Mouse (Mus musculus): Measurements from ENCODE around the gene Morn1.

Gene Morn1

DNA sequence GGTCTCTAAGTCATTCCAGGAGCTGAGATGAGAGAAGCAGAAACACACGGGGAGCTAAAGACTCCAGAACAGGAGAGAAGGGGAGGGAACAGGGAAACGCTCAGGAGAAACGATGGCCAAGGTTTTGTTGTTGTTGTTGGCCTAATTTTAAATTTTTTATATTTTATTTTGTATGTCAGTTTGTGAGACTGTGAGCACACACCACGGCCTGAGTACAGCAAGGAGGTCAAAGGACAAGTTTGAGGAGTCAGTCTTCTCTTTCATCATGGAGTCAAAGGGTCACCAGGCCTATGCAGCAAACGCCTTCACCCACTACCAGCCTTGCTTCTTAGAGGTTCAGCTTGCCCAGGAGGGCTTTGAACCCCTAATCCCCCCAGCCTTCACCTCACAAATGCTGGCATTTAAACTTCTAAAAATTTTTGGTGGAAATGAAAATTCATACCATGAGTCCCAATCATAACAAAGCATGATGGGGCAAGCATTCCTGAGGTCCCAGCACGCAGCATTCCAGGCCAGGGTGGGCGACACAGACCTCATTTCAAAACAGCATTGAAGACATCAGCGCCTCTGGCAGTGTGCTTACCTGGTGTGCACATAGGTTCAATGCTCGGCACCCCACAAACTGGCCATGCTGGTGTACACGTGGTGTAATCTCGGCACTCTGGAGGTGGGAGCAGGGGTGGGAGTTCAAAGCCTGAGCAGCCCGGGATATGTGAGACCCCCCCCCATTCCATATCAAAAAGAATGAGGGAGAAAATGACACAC lies 53.1 kb downstream of the Morn1 start:
- DNase-seq (ENCODE audit: low read depth): no peak

DNA sequence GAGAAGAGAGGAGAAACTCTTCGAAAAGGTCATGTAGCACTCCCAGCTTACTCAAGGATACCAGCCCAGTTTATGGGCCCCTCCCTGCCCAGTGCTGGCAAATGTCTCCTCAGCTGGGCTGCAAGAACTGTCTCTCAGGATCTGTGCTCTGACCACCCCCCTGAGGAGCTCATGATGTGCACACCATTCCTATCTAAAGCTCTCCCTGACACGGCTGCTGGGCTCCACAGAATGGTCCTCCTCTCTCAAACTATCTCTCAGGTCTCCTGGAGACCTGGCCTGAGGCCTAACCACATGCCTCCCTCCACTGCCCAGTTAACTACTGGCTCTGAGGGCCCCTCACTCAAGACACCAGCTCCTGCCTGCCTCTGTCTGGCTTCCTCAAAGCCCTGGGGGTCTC lies 53.8 kb downstream of the Morn1 start:
- no peak for DNase-seq (ENCODE audit: low read depth)

DNA sequence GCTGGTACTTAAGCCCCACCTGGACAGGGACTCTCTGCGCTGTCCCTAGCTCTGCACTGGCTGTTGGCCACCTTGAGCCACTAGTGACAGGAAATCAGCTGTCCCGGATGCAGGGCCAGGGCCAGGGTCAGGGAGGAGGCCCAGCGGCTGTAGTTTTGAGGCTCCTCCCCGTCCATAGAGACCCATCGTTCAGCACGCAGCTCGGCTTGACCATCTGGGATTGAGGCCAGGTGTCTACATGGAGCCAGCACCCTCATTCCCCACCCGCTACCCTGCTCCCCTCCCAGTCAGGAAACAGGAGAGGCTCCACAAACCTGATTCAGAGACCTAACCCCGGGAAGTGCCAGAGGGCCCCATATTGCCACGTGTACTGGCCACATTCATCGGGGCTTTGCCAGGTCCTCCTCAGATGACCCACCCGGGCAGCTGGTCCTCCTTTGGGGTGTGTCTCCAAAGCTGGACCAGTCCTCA lies 54.5 kb downstream of the Morn1 start:
- DNase-seq (ENCODE audit: low read depth): no peak

DNA sequence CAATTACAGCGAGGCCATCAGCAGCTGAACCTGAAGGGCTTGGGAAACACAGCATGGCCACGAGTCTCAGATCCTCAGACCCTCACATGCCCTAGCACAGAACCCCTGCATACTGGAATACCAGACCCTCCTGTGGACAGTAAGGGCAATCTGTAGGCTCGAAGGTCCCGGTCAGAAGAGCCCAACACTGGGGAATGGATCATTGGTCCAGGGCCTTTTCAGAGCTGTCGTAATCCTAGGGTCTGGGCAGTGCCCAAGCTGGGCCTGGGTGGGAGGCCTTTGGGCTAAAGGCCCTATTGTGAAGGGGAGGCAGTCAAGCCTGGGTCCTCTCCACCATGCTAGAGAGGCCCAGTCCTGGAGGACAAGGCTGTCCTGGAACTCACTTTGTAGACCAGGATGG lies 56.5 kb downstream of the Morn1 start:
- no peak for DNase-seq (ENCODE audit: low read depth)

DNA sequence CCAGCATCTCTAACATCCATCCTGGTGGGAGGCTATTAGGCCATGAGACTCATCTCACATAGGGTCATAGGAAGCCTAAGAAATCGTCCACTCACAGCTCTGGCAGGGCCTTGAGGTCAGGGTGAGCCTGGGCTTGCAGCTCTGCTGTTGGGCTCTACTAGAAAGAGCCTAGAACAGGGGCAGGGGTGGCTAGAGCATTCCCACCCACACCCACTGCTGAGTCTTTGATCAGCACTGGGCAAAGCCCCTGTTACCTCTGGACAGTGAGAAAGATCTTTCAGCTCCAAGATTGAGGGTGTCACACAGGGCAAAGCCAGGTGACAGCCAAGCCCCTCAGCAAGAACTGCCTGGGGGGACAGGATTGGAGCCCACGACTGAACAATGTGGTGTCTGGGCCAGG lies 57.0 kb downstream of the Morn1 start:
- no peak for DNase-seq (ENCODE audit: low read depth)

DNA sequence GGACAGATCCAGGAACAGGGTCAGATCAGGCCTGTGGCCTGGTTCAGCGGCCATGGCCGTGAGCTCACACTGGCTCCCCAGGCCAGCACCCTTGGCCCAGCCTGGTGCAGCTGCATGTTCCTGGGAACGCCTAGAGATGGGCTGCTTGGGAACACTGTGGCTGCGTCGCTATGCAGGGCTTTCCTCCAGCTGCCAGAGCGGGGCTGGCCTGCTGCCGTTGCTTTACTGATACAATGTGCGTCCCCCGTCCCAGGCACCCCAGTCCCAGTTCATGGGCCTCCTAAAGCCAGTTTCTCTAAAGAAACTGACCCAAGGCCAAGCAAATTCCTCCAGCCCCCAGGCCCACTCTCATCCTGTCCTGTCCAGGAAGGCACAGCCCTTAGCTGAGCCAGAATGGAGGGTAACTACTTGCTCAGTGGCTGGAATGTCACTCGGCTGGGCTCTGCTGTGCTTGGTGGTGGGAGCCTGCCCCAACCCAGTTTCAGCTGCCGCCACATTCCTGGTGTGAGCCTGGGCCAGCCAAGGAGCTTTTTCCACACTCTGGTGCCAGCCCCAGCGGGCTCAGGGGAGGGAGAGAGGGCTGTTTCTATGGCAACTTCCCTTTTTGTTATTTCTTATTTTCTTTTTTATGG lies 57.6 kb downstream of the Morn1 start:
- no peak for DNase-seq (ENCODE audit: low read depth)

DNA sequence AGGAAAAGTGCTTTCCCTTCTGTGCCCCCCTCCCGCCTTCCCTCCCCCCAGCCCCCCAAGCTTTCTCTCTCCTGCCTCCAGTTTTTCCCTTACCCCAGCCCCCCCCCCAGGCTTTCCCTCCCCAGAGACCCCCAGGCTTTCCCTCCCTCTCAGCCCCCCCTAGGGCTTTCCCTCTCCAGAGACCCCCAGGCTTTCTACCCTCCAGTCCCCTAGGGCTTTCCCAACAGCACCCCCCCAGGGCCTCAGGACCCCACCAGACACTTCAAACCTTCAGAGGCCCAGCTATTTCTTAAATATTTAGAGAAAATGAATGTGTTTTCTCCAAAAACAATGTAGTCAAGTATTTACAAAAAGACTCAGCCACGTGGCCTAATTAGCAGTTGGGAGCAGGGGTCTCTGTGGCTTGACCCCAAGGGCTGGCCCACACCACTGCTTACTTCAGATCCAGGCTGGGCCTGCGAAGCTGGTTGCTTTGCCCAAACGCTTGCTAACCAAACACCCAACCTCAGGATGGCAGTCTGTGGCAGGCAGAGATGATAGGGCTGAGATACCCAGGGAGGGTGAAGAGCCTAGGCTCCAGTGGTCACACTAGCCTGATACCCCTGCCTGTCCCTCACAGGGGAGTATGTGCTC lies 58.3 kb downstream of the Morn1 start:
- DNase-seq (ENCODE audit: low read depth): no peak

DNA sequence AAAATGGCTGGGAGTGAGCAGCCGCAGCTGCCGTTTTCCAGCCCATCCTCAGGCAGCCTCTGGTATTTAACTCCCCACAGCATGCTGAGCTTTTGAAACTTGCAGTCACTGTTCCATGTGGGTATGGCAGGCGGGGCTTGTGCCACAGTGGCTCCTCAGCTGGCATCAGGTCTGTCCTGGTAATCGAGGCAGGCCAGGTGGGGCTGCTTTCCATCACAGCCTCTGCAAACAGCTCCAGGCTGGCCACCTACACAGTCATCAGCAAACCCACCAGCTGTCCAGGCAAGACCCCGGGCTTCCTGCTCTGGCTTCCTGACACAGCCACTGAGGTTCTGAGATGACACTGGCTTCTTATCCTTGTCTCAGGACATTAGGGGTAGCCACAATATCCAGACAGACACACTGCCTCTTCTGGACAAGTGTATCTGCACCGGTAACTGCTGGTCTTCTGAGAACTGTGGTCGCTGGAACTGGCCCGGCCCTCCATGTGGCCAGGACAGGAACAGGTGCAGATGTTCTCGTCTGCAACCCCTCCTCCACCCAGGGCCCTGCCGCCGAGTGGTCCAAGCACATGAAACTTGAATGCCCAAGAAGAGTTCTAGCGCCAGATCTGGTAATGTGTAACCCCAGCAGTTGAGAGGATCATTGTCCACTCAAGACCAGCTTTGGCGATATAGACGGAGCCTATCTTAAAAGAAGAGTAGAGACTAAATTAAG lies 59.9 kb downstream of the Morn1 start:
- no peak for DNase-seq (ENCODE audit: low read depth)

DNA sequence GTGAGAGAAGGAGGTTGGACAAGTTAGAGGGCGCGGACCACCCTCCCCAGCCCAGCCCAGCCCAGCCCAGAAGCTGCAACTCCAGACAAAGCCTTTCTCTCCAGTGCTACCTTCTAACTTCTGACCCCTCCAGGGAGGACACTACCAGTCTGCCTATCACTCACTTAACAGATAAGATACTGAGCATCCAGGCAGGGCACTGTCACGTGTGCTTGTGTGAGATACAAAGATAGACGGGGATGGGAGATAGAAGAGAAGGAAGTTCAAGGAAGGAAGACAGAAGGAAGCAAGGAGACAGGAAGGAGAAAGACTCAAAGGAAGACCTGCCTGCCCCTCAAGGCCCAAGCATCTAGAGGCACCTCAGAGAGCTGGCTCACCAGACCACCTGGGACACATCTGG lies 62.1 kb downstream of the Morn1 start:
- DNase-seq (ENCODE audit: low read depth): no peak

DNA sequence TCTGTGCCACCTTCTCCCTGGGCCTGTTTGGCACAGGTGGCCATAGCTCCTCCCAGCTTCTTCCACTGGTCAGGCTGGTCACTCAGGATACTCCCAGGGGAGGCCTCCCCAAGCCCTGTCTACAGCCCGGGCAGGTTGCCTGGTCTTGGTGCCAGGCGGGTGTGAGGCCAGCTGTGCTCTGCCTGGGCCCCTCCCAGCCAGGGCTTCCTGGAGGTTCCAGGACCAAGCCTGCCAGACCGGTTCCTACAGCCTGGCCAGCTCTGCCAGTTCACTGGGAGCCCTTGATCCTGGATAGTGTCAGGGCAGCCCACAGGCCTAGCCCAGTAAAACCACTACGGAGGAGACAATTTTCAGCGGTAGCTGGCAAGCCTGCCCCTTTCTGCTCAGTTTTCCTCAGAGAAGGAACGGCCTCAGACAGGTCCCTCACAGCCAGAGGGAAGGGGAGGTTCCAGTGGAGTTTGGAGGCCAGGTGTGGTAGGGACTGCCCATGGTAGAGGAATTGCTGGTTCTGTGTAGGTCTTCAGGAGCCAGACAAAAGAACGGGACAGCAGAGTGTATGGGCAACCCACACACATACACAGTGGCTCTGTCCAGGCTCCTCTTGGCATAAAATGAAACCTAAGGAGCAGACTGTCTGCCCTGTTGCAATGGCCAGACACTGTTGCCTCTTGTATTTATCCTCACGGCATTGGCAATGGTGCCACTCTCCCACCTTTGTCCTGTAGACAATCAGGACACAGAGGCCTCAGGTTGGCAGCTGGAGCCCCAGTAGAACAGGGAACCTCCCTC lies 62.7 kb downstream of the Morn1 start:
- DNase-seq (ENCODE audit: low read depth): no peak

DNA sequence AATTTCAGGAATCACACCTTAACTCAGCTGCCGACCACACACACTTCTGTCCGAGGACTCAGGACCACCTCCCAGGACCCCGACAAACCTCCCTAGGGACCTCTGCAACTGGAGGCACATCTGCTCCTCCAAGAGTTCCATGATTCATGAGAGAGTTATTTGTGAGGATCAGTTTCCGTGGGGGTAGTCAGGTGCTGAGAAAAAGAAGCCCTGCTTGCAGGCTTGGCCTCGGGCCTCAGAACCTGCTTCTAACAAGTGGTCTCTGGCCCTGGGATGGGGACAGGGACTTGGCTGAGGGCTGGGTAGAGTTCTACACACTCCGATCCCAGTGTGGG lies 63.5 kb downstream of the Morn1 start:
- no peak for DNase-seq (ENCODE audit: low read depth)

DNA sequence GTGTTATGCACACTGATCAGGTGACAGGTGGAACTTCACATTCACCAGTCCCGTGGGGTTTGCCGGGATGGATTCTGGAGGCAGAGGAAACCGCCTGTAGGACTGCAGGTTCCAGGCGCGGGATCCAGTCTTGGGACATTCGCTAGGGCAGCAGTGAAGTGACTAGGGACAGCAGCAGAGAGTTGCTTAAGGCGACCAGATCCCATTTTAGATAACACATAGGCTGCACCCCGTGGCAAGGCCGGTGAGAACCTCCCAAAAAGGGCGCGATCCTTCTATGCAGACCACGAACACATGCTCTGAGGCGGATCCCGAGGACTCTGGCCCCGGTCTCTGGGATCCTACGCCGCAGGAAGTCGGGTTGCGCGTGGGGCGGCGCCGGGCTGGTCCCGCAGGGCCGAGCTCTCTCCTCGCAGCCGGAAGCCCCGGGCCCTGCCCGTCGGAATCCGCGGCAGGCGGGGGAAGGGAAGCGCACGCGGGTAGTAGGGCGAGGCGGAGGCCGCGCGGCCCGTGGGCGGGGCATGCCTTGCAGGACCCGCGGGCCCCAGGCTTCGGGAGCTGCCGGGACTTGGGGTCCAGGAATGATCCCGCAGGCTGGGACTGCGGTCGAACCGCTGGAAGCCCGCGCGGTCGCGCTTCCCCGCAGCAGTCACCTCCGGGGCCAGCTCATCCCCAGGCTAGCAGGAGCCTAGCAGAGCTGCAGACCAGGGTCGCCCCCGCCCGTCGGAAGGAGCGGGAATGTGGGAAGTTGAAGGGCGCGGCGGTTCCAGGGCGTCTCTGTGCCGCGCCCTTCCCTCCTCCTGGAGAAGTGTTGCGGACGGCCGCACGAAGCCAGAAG lies 64.1 kb downstream of the Morn1 start:
- DNase-seq (ENCODE audit: low read depth): peak; percentile 81

DNA sequence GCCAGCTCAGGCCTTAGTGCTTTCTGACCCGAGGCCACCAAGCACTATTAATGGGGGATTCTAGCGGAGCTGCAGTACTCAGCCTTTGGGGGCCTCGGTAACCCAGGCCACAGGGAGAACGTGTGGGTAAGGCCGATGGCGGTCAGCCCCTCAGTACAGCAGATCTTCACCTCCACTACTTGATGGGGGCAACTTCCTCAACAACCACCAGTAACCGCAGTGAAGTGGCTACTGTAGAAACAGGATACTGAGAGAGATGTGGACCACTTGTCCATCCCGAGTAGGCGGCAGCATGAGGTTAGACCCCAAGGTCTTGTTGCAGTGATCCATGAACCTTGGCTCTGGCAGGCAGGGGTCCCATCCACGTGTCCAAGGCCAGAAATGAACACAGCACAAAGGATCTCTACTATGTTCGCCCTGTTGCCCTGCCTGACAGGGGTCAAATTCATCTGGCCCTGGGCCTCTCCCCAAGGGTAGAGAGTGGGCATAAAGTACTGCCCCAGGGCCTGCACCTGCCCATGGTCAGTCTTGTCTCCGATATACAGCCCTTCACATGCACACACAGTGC lies 64.9 kb downstream of the Morn1 start:
- peak; percentile 39 for DNase-seq (ENCODE audit: low read depth)

DNA sequence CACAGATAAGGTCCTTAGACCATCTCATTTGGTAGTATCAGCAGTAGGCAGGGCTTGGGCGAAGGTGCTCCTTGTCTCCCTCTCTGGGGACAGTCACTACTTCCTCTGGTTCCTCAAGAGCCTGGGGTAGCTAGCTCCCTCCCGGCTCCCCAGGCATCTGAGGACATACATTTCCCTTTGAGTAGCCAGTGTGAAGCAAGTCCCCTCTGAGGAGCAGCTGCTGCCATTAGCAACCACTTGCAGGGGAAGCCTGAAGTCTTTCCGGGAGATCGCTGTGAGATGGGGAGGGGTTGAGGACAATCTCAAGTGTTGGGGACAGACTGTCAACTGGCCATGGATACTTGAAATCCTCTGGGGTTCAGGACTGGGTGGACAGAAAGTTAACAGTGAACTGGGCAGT lies 65.5 kb downstream of the Morn1 start:
- peak; percentile 37 for DNase-seq (ENCODE audit: low read depth)

DNA sequence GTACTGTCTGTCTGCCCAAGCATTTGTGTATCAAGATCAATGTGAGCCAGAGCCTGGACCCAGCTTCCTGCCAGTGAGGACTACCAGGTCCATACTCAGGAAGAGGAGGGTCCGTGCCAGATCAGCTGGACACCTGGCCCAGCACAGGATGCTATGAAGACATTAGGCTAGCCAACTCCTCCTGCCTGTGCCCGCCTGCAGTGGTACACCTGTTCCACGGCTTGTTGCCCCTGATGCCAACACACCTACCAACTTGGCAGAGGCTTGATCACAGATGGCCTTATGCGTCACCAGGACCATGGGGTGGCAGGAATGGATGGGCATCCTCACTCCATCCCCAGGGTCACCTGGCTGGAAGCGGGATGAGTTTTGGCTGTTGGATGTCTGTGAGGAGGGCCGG lies 66.1 kb downstream of the Morn1 start:
- DNase-seq (ENCODE audit: low read depth): peak; percentile 28

DNA sequence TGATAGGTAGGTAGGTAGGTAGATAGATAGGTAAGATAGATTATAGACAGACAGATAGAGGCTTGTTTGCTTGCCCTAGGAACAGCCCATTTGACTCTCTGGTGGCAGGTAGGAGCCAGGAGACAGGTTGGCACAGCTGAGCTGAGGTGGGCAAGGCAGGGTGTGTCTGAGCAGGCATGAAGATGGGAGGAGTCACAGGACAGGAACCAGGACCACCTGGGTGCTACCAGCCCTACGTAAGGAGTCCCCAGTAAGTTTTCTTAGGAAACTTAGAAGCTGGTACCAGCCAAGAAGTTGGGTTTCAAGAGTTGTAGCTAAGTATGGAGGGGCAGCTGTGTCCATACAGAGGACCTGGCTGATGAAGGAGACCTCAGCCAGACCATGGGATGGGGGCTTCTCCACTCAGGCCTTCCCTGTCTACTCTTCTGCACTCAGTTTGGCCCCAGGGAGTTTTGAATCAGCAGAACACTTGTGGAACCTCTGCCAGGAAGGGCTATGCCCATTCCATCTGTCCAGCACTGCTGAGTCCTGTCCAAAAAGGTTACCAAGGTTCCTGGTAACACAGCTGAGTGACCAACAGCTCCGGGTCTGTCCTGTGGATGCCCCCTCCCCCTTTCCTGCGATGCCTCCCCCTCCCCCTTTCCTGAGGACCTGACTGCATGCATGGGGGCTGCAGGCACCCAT lies 67.2 kb downstream of the Morn1 start:
- no peak for DNase-seq (ENCODE audit: low read depth)

DNA sequence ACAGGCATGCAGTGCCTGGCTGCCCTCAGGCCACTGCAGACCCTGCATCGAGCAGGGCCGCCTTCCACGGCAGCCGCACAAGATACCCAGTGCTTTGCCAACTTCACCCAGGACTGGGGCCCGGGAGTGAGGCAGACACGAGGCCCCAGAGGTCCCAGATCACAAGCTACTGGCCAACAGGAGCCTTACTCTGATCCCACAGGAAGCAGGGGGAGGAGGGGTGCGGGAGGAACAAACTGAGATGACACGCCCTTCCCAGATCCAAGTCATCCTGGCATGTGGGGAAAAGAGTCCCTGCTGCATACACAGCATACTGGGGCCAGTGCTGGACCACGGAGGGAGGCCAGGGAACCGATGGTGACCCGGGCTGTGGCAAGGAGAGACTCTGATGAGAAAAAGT lies 68.6 kb downstream of the Morn1 start:
- no peak for DNase-seq (ENCODE audit: low read depth)

DNA sequence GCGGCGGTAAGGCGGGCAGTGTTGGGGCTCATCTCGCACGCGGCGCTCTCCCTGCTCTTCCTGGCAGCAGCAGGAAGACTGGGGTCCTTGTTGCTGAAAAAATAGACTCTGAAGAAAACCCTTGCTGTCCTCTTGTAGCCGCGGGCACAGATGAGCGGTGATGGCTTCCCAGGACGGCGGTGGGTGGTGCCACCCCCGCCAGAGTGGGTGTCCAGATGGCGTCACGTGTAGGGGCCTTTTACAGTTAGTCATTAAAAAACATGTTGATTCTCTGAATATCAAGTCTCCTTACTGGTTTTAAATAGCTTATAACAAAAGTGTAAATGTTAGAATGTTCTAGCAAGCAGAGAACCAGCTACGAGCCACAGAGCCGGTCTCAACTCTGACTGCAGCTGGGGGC lies 70.4 kb downstream of the Morn1 start:
- no peak for DNase-seq (ENCODE audit: low read depth)

DNA sequence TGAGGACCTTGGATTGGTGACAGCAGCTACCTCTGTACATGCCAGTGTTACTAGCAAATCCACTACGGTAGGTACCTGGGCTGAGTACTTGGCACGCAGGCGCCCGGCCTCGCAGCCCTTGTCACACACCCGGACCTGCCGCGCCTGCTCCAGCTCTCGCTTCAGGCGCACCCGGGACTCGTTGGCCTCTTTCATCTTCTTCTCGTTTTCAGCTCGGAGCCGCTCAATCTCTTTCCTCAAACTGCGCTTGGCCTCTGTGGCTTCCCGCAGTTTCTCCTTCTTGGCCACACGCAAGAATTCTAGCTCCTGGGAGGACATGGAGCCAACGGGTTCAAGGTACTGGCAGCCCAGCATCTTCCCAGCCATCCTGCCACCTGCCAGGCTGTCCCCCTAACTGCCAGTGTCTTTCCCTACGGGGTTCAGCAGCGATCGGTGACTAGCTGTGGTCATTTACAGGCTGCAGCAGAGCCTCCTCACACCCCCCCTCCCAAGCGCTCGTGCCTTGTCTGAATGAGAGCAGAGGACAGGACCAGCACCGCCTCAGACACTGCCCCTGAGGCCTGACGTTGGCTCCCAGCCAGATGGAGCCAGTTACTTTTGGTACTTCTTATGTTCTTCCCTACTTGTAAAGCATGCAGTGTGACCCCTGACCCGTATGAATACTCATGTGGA lies 71.6 kb downstream of the Morn1 start:
- DNase-seq (ENCODE audit: low read depth): no peak

DNA sequence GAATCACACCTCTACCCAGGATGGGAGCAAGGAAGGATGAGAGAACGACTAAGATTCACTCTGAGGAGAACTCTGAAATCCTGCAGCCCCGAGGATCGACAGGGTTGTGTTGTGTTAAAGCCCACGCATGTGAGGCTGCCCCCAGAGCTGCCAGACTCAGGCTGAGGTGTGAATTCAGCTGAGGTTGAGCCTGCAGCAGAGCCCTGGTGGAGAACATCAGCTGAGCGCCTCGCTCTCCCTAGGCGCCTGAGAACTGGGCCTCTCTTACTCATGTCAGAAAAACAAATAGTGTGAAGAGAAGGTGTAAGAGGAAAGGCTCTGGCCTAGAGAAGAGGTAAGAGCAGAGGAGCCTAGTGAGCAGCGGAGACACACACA lies 72.2 kb downstream of the Morn1 start:
- DNase-seq (ENCODE audit: low read depth): no peak

Measured in naive thymus-derived CD4-positive, alpha-beta T cell, adult 2 months (primary cell).